In the genomic region with DNA sequence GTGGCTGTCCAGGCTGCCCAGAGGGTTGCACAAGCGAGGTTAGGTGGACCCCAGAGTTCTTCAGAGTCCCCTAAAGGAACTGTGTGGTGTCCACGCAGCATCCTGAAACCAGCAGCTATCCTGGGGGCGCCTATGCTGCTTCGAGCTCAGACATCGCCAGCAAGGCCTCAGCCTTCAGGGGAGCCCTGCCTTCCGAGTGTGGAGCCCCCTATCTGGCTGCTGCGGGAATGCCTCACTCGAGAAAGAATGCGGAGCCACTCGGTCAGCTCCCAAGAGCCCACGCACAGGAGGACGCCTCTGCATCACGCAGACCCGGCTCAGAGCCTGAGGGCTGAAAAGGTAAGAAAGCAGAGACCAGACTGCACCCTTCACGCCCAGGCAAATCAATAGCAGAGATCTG, we compare ENCODE assay signal across 18 mouse cellular contexts. TPM values are rescaled to one million over a fixed set of nuclear protein-coding genes. Genes with fewer than 3 reads are reported as not detected.
DNase-seq lines count a peak whose midpoint lies in the region; ATAC-seq and TF ChIP-seq lines count a peak whose summit lies in the region.
"Had no signal": no experiment of that assay in that cellular context is flagged by ENCODE, and none has a peak within 500 bp of the region (broad histone marks: within the 10 kb centered on the region; RNA-seq: fewer than 3 reads in every experiment).

No protein-coding gene starts in this region.

- TF ChIP-seq CTCF in ES-Bruce4 (IDR thresholded peaks at IDR 0.05; ENCODE audit: low read depth, low read length): peak; percentile 20

- no peak overlapping the region for H3K4me2 ChIP-seq in forebrain, embryonic 15.5 days (replicated peaks)
- H3K4me2 ChIP-seq in midbrain, embryonic 13.5 days (replicated peaks): no peak overlapping the region
- H3K4me2 ChIP-seq: intestine, embryonic 15.5 days had no signal

- H3K4me3 ChIP-seq in ES-Bruce4 (ENCODE audit: low read depth, low read length): no peak overlapping the region
- no peak overlapping the region for H3K4me3 ChIP-seq in forebrain, embryonic 15.5 days
- no peak overlapping the region for H3K4me3 ChIP-seq in midbrain, embryonic 13.5 days (replicated peaks)
- H3K4me3 ChIP-seq: heart, adult 2 months; intestine, embryonic 15.5 days had no signal

- 59% methylated on average over 15 of the region's 15 CpGs for WGBS in forebrain, embryonic 15.5 days
- WGBS in midbrain, embryonic 13.5 days: 51% methylated on average over 15 of the region's 15 CpGs

- intact Hi-C loops in heart, postnatal 25 days (cut with DNase I): no loop called here

- H3K27me3 ChIP-seq in ES-Bruce4 (ENCODE audit: control insufficient read depth, insufficient read depth, low read length, poor library complexity, severe bottlenecking): no peaks in the 10 kb centered on the region
- H3K27me3 ChIP-seq in forebrain, embryonic 15.5 days: no peaks in the 10 kb centered on the region
- H3K27me3 ChIP-seq in midbrain, embryonic 13.5 days: peaks cover 13% of the 10 kb centered on the region; the same call in 1 of the 2 replicates
- H3K27me3 ChIP-seq: intestine, embryonic 15.5 days had no signal

- no peaks in the 10 kb centered on the region for H3K9me3 ChIP-seq in ES-Bruce4 (replicated peaks; ENCODE audit: control insufficient read depth, insufficient read depth, low read length, poor library complexity, severe bottlenecking)
- H3K9me3 ChIP-seq in forebrain, embryonic 15.5 days: no peaks in the 10 kb centered on the region
- H3K9me3 ChIP-seq in midbrain, embryonic 13.5 days: no peaks in the 10 kb centered on the region
- H3K9me3 ChIP-seq: intestine, embryonic 15.5 days had no signal

- H3K27ac ChIP-seq in ES-Bruce4 (ENCODE audit: insufficient read depth, low read length): no peak overlapping the region
- peak overlapping the region; percentile 96 for H3K27ac ChIP-seq in forebrain, embryonic 15.5 days (replicated peaks)
- peak overlapping the region; percentile 97 for H3K27ac ChIP-seq in midbrain, embryonic 13.5 days
- H3K27ac ChIP-seq: heart, adult 2 months; intestine, embryonic 15.5 days had no signal

- H3K4me1 ChIP-seq in ES-Bruce4 (ENCODE audit: control insufficient read depth, insufficient read depth, low read length): peaks cover 3% of the 10 kb centered on the region
- H3K4me1 ChIP-seq in forebrain, embryonic 15.5 days: peaks cover 34% of the 10 kb centered on the region
- peaks cover 37% of the 10 kb centered on the region for H3K4me1 ChIP-seq in midbrain, embryonic 13.5 days (replicated peaks)

- no peak for ATAC-seq in forebrain, embryonic 15.5 days (replicated peaks)
- ATAC-seq in midbrain, embryonic 13.5 days: no peak
- no peak for ATAC-seq in monocyte, adult 5-6 weeks (replicated peaks; ENCODE audit: insufficient number of reproducible peaks, low FRiP score, low TSS enrichment, poor library complexity, severe bottlenecking)
- no peak for ATAC-seq in activated CD4-positive, CD25-positive, alpha-beta regulatory T cell, adult 4 months
- ATAC-seq: intestine, embryonic 15.5 days; liver, postnatal 0 days had no signal

- no peak for TF ChIP-seq EP300 in ES-Bruce4 (IDR thresholded peaks at IDR 0.05; ENCODE audit: insufficient read depth, low read depth, low read length)

- H3K36me3 ChIP-seq in ES-Bruce4 (ENCODE audit: control insufficient read depth, insufficient read depth, low read length, poor library complexity, severe bottlenecking): no peaks in the 10 kb centered on the region
- H3K36me3 ChIP-seq in forebrain, embryonic 15.5 days: no peaks in the 10 kb centered on the region
- no peaks in the 10 kb centered on the region for H3K36me3 ChIP-seq in midbrain, embryonic 13.5 days
- H3K36me3 ChIP-seq: intestine, embryonic 15.5 days had no signal

- H3K9ac ChIP-seq in ES-Bruce4 (ENCODE audit: low read depth, poor library complexity, severe bottlenecking): no peak overlapping the region
- H3K9ac ChIP-seq in forebrain, embryonic 15.5 days (replicated peaks): no peak overlapping the region
- H3K9ac ChIP-seq in midbrain, embryonic 13.5 days (replicated peaks): no peak overlapping the region
- H3K9ac ChIP-seq: intestine, embryonic 15.5 days; liver, postnatal 0 days had no signal

- TF ChIP-seq POLR2A in ES-Bruce4 (IDR thresholded peaks at IDR 0.05; ENCODE audit: insufficient read depth, low read length): no peak

- peak; percentile 68 for DNase-seq in heart, adult 11 months
- no peak for DNase-seq in heart, postnatal 25 days (ENCODE audit: low spot score)
- DNase-seq in ovary, postnatal 36 days (ENCODE audit: low spot score): no peak
- DNase-seq: cerebellum, adult 11 months; heart, adult 2 months; kidney, postnatal 36 days; layer of hippocampus, postnatal 36 days; liver, postnatal 0 days; retina, postnatal 1 day had no signal

RNA-seq across cellular contexts. Expression of a gene that starts 38.2 kb away (rescaled TPM):
- not detected for total RNA-seq in heart, postnatal 25 days (2021)
- polyA plus RNA-seq in ES-Bruce4 (2011; ENCODE audit: insufficient read depth, insufficient read length, low read depth, missing spikeins): 0.59 TPM in 1 of 2 replicates, not detected in the other
- 0.46 and 0.75 TPM in 2 replicates for polyA plus RNA-seq in forebrain, embryonic 15.5 days (2015; fragmentation: Nextera tagmentation; extraction: Ambion mirVana)
- 0.11 TPM in 1 of 2 replicates, not detected in the other for polyA plus RNA-seq in midbrain, embryonic 13.5 days (2015; fragmentation: Nextera tagmentation; extraction: Ambion mirVana)
- total RNA-seq in monocyte, adult 5-6 weeks (2017): 4.4 to 5.9 TPM (median 4.7 TPM) in 3 replicates
- polyA plus RNA-seq in activated CD4-positive, CD25-positive, alpha-beta regulatory T cell, adult 4 months (2017; shearing (Covaris generic)): not detected
- total RNA-seq: adrenal gland, postnatal 4 days; heart, adult 2 months had no signal
- polyA plus RNA-seq: intestine, embryonic 15.5 days; liver, postnatal 0 days; neural tube, embryonic 11.5 days had no signal

RNA-seq across cellular contexts. Expression of a gene that starts 50.8 kb away (rescaled TPM):
- not detected for total RNA-seq in heart, postnatal 25 days (2021)
- 3.2 and 4.7 TPM in 2 replicates for polyA plus RNA-seq in ES-Bruce4 (2011; ENCODE audit: insufficient read depth, insufficient read length, low read depth, missing spikeins)
- 1.3 and 2.1 TPM in 2 replicates for polyA plus RNA-seq in forebrain, embryonic 15.5 days (2015; fragmentation: Nextera tagmentation; extraction: Ambion mirVana)
- 2.3 and 2.5 TPM in 2 replicates for polyA plus RNA-seq in midbrain, embryonic 13.5 days (2015; fragmentation: Nextera tagmentation; extraction: Ambion mirVana)
- not detected in 3 replicates for total RNA-seq in monocyte, adult 5-6 weeks (2017)
- polyA plus RNA-seq in activated CD4-positive, CD25-positive, alpha-beta regulatory T cell, adult 4 months (2017; shearing (Covaris generic)): not detected
- total RNA-seq: heart, adult 2 months; megakaryocyte, adult 5-6 weeks had no signal
- polyA plus RNA-seq: heart, adult 2 months; liver, postnatal 0 days had no signal
